Comparison of ENCODE assay signal across 8 mouse cellular contexts in the genomic region with DNA sequence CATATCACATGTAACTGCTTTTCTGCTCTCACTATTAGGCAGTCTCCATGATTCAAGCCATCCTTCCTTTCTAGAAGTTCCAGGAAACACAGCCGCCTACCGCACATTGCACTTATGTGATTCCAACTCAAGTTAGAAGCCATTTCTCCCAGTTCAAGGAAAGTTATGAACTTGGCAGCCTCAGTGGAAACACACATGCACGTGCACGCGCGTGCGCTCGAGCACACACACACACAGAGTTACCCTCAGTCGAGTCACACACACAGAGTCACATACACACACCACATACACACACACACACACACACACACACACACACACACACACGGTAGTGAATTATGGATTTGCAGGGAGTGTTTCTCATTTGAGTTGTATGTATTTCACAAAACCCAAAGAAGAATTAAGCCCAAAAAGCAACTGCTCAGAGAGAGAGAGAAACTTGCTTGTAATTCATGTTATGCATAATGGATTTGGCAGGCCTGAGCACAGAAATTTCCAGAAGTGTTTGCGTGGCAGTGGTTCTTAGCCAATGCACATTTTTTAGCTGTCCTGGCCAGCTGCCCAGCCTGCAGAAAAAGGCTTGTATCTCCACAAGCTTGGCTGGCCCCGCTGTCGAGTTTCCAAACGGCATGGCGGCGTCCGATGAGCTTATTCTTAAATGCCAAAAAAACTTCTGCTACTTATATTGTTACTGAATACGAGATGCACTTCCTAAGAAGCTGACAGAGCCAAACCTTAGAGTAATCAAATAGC. TPM values are rescaled to one million over a fixed set of nuclear protein-coding genes. Genes with fewer than 3 reads are reported as not detected.
DNase-seq lines count a peak whose midpoint lies in the region; ATAC-seq and TF ChIP-seq lines count a peak whose summit lies in the region.

No protein-coding gene starts in this region.

- H3K4me2 ChIP-seq in midbrain, embryonic 15.5 days = no peak overlapping the region
- no peak overlapping the region for H3K4me2 ChIP-seq in forebrain, embryonic 14.5 days (ENCODE audit: low read length)
- no peak overlapping the region for H3K4me2 ChIP-seq in heart, postnatal 0 days (ENCODE audit: low read depth, low read length)

- no peak; the same call in 1 of the 2 replicates for TF ChIP-seq EP300 in heart, postnatal 0 days (IDR thresholded peaks at IDR 0.05; ENCODE audit: low read depth)

- H3K9me3 ChIP-seq in midbrain, embryonic 15.5 days = no peaks in the 10 kb centered on the region
- H3K9me3 ChIP-seq in midbrain, embryonic 10.5 days (replicated peaks) = no peaks in the 10 kb centered on the region
- H3K9me3 ChIP-seq in forebrain, embryonic 14.5 days (replicated peaks; ENCODE audit: control insufficient read depth, low read length) = no peaks in the 10 kb centered on the region
- H3K9me3 ChIP-seq in heart, postnatal 0 days (replicated peaks; ENCODE audit: control insufficient read depth, low read length) = no peaks in the 10 kb centered on the region

- TF ChIP-seq CTCF in heart, postnatal 0 days (IDR thresholded peaks at IDR 0.05; ENCODE audit: low read depth) = no peak

- no peaks in the 10 kb centered on the region for H3K36me3 ChIP-seq in midbrain, embryonic 15.5 days (replicated peaks)
- no peaks in the 10 kb centered on the region for H3K36me3 ChIP-seq in midbrain, embryonic 10.5 days
- no peaks in the 10 kb centered on the region for H3K36me3 ChIP-seq in forebrain, embryonic 14.5 days (ENCODE audit: control insufficient read depth, insufficient read depth, low read length)
- no peaks in the 10 kb centered on the region for H3K36me3 ChIP-seq in heart, postnatal 0 days (replicated peaks; ENCODE audit: control insufficient read depth, insufficient read depth, low read length)

- no peak overlapping the region for H3K9ac ChIP-seq in midbrain, embryonic 15.5 days
- no peak overlapping the region for H3K9ac ChIP-seq in forebrain, embryonic 14.5 days (ENCODE audit: low read length)
- no peak overlapping the region for H3K9ac ChIP-seq in heart, postnatal 0 days (replicated peaks; ENCODE audit: low read depth, low read length)

- H3K27ac ChIP-seq in midbrain, embryonic 15.5 days = peak overlapping the region; percentile 51
- H3K27ac ChIP-seq in midbrain, embryonic 10.5 days (replicated peaks) = no peak overlapping the region
- peak overlapping the region; percentile 31; the same call in 1 of the 2 replicates for H3K27ac ChIP-seq in forebrain, embryonic 14.5 days (ENCODE audit: low read depth, low read length)
- H3K27ac ChIP-seq in heart, postnatal 0 days (ENCODE audit: low read depth) = peak overlapping the region; percentile 88

- WGBS in midbrain, embryonic 15.5 days = 76% methylated on average over 18 of the region's 18 CpGs
- 93% methylated on average over 18 of the region's 18 CpGs for WGBS in midbrain, embryonic 10.5 days
- WGBS in forebrain, embryonic 14.5 days = 54% methylated on average over 18 of the region's 18 CpGs
- WGBS in heart, postnatal 0 days = 38% methylated on average over 18 of the region's 18 CpGs

- DNase-seq in midbrain, embryonic 10.5 days (ENCODE audit: low spot score) = no peak
- peak; percentile 88 for DNase-seq in forebrain, embryonic 14.5 days (ENCODE audit: low spot score)
- peak; percentile 84 for DNase-seq in heart, postnatal 0 days (ENCODE audit: low spot score)
- DNase-seq in layer of hippocampus, adult 8-10 months (ENCODE audit: low spot score in 2 of 2) = peak; percentile 79 to 87
- peak; percentile 92 to 97 for DNase-seq in lung, postnatal 4 days
- DNase-seq in urinary bladder, postnatal 36 days (ENCODE audit: low spot score in 2 of 2) = peak; percentile 48 to 85

- no peak overlapping the region for H3K4me3 ChIP-seq in midbrain, embryonic 15.5 days
- no peak overlapping the region for H3K4me3 ChIP-seq in midbrain, embryonic 10.5 days
- H3K4me3 ChIP-seq in forebrain, embryonic 14.5 days (ENCODE audit: low read depth, low read length) = no peak overlapping the region
- no peak overlapping the region for H3K4me3 ChIP-seq in heart, postnatal 0 days (ENCODE audit: low read depth, low read length)

- ATAC-seq in midbrain, embryonic 15.5 days (replicated peaks) = no peak
- ATAC-seq in forebrain, embryonic 14.5 days = peak; percentile 54; the same call in 1 of the 2 replicates
- ATAC-seq in heart, postnatal 0 days (ENCODE audit: insufficient read depth, low read depth) = peak; percentile 22; the same call in 1 of the 2 replicates
- ATAC-seq in activated CD4-positive, CD25-positive, alpha-beta regulatory T cell, adult 4 months = no peak

- peaks cover 7% of the 10 kb centered on the region for H3K4me1 ChIP-seq in midbrain, embryonic 15.5 days
- H3K4me1 ChIP-seq in midbrain, embryonic 10.5 days = peaks cover 10% of the 10 kb centered on the region
- H3K4me1 ChIP-seq in forebrain, embryonic 14.5 days (ENCODE audit: control insufficient read depth, insufficient read depth, low read length) = peaks cover 8% of the 10 kb centered on the region; the same call in 1 of the 2 replicates
- peaks cover 60% of the 10 kb centered on the region for H3K4me1 ChIP-seq in heart, postnatal 0 days (ENCODE audit: control insufficient read depth, insufficient read depth)

- no peaks in the 10 kb centered on the region for H3K27me3 ChIP-seq in midbrain, embryonic 15.5 days (replicated peaks)
- no peaks in the 10 kb centered on the region for H3K27me3 ChIP-seq in midbrain, embryonic 10.5 days (ENCODE audit: low read depth, poor library complexity, severe bottlenecking)
- H3K27me3 ChIP-seq in forebrain, embryonic 14.5 days (replicated peaks; ENCODE audit: control insufficient read depth, insufficient read depth, low read length) = no peaks in the 10 kb centered on the region
- no peaks in the 10 kb centered on the region for H3K27me3 ChIP-seq in heart, postnatal 0 days (ENCODE audit: control insufficient read depth, insufficient read depth, low read length)

RNA-seq across cellular contexts. Expression of a gene that starts 49.5 kb away (rescaled TPM):
- 1.5 and 1.8 TPM in 2 replicates for polyA plus RNA-seq in midbrain, embryonic 15.5 days (2015; fragmentation: Nextera tagmentation; extraction: Ambion mirVana)
- polyA plus RNA-seq in midbrain, embryonic 10.5 days (2016; fragmentation: Nextera tagmentation; extraction: Ambion mirVana) = 1.4 and 2.0 TPM in 2 replicates
- polyA plus RNA-seq in forebrain, embryonic 14.5 days (2014; fragmentation: Nextera tagmentation; extraction: Ambion mirVana) = 1.5 and 2.1 TPM in 2 replicates
- 5.6 and 7.3 TPM in 2 replicates for total RNA-seq in heart, postnatal 0 days (2014; rRNA removed; ENCODE audit: low replicate concordance)
- polyA plus RNA-seq in heart, postnatal 0 days (2015; fragmentation: Nextera tagmentation; extraction: Ambion mirVana) = 0.73 and 0.92 TPM in 2 replicates
- 1 to 10 TPM; 4.5 to 5.5 (median 5.2) TPM for total RNA-seq in layer of hippocampus, adult 8-10 months (2022)
- polyA plus RNA-seq in activated CD4-positive, CD25-positive, alpha-beta regulatory T cell, adult 4 months (2017; shearing (Covaris generic)) = 1 to 10 TPM; 2.0 to 2.6 TPM

Comparison
In these comparisons a context has a peak if more than half of its experiments do, and no peak if none do; other contexts are left out.
1. ATAC-seq: peak in forebrain, embryonic 14.5 days (single experiment) and heart, postnatal 0 days (single experiment); none in midbrain, embryonic 15.5 days (single experiment) and activated CD4-positive, CD25-positive, alpha-beta regulatory T cell, adult 4 months (single experiment).